Mouse (Mus musculus) erythroblast, embryonic 14.5 days (primary cell): ENCODE measurements around the gene 9330182L06Rik. TPM values are rescaled to one million over a fixed set of nuclear protein-coding genes. Genes with fewer than 3 reads are reported as not detected.

ENCODE experiments used
- H3K27me3 ChIP-seq: 2 replicates; pipeline ENCODE4 v1.6.1; 2012; ENCODE audit warnings: inconsistent platforms; ENCODE audit not compliant: control insufficient read depth
- H3K36me3 ChIP-seq: 2 replicates; pipeline ENCODE4 v1.6.1; 2012; ENCODE audit warnings: mild to moderate bottlenecking, inconsistent platforms; ENCODE audit not compliant: control insufficient read depth
- H3K4me1 ChIP-seq: 2 replicates; pipeline ENCODE4 v1.6.1; 2012; ENCODE audit warnings: inconsistent platforms; ENCODE audit not compliant: control insufficient read depth
- H3K4me3 ChIP-seq: replicated peaks from 2 replicates; pipeline ENCODE3; 2012; ENCODE audit warnings: moderate library complexity, mild to moderate bottlenecking, inconsistent platforms
- H3K9me3 ChIP-seq: 2 replicates; pipeline ENCODE4 v1.6.1; 2012; ENCODE audit warnings: low read length, inconsistent platforms, mixed read lengths; ENCODE audit not compliant: control insufficient read depth
- GATA1 ChIP-seq: IDR thresholded peaks from 2 replicates; pipeline ENCODE4 v1.6.1; 2012; ENCODE audit warnings: low read length, inconsistent platforms, mixed read lengths
- TAL1 ChIP-seq: IDR thresholded peaks from 3 replicates; pipeline ENCODE4 v1.6.1; 2012; ENCODE audit warnings: low read length, inconsistent platforms, mixed read lengths
- polyA plus RNA-seq: library from polyadenylated mRNA; stranded (reverse); fragments of >175 nt; gene quantifications from 2 replicates; pipeline ENCODE4 v1.2.3, GENCODE M21; 2012

Gene 9330182L06Rik
- polyA plus RNA-seq, 1 experiment: not detected

DNA sequence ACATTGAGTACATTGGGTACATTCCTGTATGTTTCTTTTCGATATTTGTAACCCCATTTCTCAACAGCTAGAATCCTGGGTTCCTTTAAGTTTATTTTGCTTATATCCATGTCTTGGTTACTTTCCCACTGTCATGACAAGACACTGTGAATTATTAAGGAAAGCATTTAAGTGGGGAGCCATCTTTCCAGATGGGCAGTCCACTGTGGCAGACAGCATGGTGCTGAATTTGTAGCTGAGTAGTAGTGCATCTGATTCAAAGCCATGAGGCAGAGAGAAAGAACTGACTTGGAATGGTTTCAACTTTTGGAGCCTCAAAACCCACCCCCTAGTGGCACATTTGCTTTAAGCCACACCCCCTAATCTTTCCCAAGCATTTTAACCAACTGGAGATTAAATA, 61.6 kb downstream of the 9330182L06Rik start:
- Histone ChIP-seq H3K36me3 (no peaks in the 10 kb centered on the region), H3K27me3 (no peaks in the 10 kb centered on the region), H3K4me3 (no peak overlapping the region), H3K4me1 (no peaks in the 10 kb centered on the region), H3K9me3 (no peaks in the 10 kb centered on the region)
- no peak for TF ChIP-seq TAL1

DNA sequence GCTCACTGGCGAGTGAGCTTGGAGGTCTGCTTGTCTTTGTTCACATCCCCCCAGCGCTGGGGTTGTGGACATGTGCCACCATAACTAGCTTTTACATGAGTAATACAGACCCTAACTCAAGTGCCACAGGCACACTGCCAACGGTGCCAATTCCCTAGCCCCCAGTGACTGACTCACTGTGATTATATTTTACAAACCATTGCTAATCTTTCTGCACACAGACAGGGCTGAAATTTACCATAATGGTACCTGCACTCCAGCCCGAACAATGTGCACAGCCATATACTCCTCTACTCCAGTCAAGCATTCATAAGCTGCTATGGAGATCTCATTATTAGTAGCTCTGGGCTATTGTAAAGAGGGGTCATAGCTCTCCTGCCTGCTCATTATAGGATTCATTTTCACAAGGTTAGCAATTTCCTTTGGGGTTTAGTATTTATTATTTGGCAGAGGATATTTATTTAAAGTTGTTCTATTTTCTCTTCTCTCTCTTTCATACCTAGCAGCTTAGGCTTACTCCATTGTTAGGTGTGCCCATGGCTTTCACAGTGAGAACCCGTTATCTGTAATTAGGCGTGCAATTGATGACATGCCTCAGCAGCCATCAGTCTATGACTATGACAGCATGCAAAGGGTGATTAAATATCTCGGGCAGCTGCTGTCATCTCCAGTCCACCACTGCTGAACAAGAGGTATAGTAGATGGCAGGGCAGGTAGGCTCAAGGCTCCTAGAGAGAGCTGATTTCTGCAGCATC, 73.0 kb downstream of the 9330182L06Rik start:
- Histone ChIP-seq H3K9me3 (no peaks in the 10 kb centered on the region), H3K4me1 (no peaks in the 10 kb centered on the region), H3K4me3 (no peak overlapping the region), H3K36me3 (no peaks in the 10 kb centered on the region), H3K27me3 (no peaks in the 10 kb centered on the region)
- no peak for TF ChIP-seq GATA1
- no peak for TF ChIP-seq TAL1

DNA sequence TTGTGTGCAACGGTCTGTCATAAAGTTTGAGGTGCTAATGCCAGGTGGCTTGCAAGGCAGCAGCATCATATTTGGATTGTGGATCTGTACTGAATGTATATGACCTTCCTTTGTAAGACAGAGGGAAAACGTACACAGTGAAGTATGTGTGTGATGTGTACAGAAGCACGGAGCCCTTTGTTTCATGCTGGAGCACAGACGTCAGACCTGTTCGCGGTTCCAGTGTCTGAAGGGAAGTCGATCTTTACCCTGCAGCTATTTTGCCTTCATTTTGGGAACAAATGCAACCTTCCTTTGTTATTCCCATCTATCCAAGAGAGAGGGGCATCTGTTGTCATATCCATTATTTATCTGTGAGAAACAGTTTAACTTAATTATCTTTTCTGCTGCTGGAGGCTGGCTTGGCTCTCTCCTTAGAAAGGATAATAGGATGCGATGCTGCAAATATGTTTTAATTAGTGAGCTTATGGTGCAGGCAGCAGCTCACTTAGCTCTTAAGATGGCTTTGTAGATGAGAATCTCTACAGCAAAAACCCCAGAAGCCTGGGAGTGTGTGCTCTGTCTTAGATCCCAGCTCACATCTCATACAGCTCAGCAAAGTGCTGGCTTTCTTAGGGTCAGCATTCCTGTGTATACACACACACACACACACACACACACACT, 73.7 kb downstream of the 9330182L06Rik start:
- H3K36me3 ChIP-seq: no peaks in the 10 kb centered on the region
- TF ChIP-seq TAL1: no peak
- no peak for TF ChIP-seq GATA1

DNA sequence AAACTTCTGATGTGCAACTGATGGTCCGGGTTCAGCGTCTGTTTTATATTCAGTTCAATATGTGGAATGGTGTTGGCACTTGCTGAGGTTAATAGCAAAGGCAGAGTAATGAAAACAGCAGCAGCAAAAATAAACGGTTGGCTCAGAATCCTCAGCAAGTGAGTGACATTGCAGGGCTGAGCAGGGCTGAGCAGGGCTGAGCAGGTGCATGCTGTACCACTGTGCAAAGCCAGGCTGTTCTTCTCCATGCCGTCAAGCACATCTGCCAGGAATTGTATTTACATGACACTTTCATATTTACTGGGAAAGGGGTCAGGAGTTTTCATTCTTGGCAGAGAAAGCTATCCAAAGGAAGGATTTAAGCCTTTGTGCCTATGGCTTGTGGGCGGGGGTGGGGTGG, 78.7 kb downstream of the 9330182L06Rik start:
- Histone ChIP-seq H3K36me3 (no peaks in the 10 kb centered on the region), H3K27me3 (no peaks in the 10 kb centered on the region), H3K9me3 (no peaks in the 10 kb centered on the region), H3K4me1 (no peaks in the 10 kb centered on the region), H3K4me3 (no peak overlapping the region)
- TF ChIP-seq TAL1 (no peak), GATA1 (no peak)

More for the DNA sequence above, 73.7 kb downstream of the 9330182L06Rik start:
- Histone ChIP-seq H3K27me3 (no peaks in the 10 kb centered on the region), H3K9me3 (no peaks in the 10 kb centered on the region), H3K4me1 (no peaks in the 10 kb centered on the region), H3K4me3 (no peak overlapping the region)

DNA sequence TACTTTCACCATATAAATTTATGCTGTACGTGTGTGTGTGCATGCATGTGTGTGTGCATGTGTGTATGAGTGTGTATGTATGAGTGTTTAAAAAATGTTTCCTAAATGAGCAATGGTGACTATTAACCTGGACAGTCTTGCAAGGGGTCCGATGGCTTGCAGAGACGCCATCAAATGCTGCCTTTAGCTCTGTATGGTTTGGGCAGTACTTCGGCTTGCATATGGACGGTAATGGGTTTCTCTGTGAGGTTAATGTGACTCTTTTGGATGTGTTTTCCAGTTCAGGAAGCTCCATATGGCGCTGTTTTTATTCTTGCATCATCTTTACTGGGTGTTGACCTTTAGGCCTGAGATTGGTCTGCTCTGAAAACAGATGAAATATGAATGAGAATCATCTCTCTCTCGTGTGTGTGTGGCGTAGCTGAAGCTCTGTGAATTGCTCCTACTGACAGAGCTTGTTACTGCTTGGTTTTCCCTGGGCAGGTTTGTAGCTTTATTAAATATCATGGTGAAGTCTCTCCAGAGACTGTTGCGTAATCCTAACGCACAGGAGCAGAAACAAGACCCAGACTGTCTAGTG, 79.2 kb downstream of the 9330182L06Rik start:
- Histone ChIP-seq H3K36me3 (no peaks in the 10 kb centered on the region), H3K27me3 (no peaks in the 10 kb centered on the region), H3K4me1 (no peaks in the 10 kb centered on the region), H3K9me3 (no peaks in the 10 kb centered on the region), H3K4me3 (no peak overlapping the region)
- TF ChIP-seq TAL1 (no peak), GATA1 (no peak)

DNA sequence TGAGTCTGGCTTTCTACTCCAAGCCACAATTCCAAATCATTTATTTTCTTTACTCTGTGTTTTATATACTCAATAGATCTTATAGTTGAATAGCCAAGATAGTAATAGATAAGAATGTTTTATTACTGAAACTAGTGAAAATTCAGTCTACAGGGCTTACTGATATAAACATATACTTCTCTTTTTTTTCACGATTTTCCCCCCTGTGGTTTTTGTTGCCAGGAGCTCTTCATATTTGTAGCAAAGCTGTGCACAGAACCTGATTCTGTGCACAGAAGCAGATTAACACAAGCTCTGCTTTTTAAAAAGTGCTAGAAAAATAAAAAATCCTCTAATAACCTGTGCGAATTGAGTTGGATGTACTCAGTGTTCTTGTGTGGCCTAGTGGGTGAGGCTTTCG, 79.7 kb downstream of the 9330182L06Rik start:
- H3K4me1 ChIP-seq: no peaks in the 10 kb centered on the region

DNA sequence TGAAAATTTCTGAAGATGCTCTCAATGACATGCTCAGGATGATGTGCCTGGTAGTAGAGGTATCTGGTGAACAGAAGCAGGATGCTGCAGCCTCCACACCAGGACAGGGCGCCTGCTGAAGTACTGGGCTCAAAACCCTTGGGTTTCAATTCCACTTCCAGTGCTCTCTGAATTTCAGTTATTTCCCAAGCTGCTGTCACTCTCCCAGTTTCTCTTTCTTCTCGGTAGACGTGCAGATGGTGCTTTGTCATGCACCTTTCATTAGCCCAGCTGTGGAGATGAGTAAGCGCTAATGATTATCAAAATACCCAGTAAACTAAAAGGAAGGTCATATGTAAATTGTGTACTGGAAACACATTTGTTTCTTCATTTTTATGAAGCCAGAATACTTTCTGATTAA, 80.6 kb downstream of the 9330182L06Rik start:
- H3K27me3 ChIP-seq: no peaks in the 10 kb centered on the region
- no peak overlapping the region for H3K4me3 ChIP-seq
- TF ChIP-seq TAL1: no peak
- TF ChIP-seq GATA1: no peak
- H3K36me3 ChIP-seq: no peaks in the 10 kb centered on the region
- H3K9me3 ChIP-seq: no peaks in the 10 kb centered on the region
- no peaks in the 10 kb centered on the region for H3K4me1 ChIP-seq

More for the DNA sequence above, 79.7 kb downstream of the 9330182L06Rik start:
- H3K4me3 ChIP-seq: no peak overlapping the region
- TF ChIP-seq TAL1 (no peak), GATA1 (no peak)
- no peaks in the 10 kb centered on the region for H3K27me3 ChIP-seq
- no peaks in the 10 kb centered on the region for H3K36me3 ChIP-seq
- H3K9me3 ChIP-seq: no peaks in the 10 kb centered on the region

DNA sequence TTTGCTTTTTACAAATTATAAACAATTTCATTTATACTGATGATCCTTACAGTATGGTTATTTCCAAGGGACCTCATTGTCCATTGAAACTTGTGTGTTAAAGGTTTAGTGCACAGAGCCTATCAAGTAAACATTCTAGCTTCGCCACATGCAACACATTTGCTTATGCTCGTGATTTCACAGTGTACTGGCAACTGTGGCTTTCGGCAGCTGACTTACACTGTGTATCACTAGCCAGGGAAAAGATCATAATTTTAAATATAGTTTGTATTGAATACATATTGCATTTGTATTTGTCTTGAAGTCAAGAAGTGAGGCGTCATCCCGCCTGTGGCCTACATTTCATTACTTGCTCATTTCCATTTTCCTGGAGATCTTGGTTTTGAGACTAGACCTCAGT, 86.2 kb downstream of the 9330182L06Rik start:
- Histone ChIP-seq H3K4me1 (no peaks in the 10 kb centered on the region), H3K36me3 (no peaks in the 10 kb centered on the region), H3K9me3 (no peaks in the 10 kb centered on the region), H3K27me3 (no peaks in the 10 kb centered on the region), H3K4me3 (no peak overlapping the region)
- no peak for TF ChIP-seq TAL1
- no peak for TF ChIP-seq GATA1

DNA sequence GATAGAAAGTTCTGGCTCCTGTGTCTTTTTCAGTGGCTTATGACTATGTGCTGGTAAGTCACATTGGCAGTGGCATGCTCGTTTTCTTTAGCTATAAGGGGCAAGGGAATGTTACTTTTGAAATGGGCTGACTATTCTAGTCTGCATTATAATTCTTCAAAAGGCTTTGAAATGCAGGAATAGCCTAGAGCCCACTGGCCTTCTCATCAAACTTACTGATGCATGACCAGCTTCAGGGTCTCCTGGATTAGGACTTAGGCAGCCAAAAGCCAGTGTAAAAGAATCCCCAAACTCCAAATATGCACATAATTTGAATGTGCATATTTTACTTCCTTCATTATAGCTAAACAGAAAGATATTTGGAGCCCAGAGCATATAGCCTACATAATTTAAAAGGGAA, 86.7 kb downstream of the 9330182L06Rik start:
- Histone ChIP-seq H3K4me1 (no peaks in the 10 kb centered on the region), H3K27me3 (no peaks in the 10 kb centered on the region), H3K36me3 (no peaks in the 10 kb centered on the region), H3K9me3 (no peaks in the 10 kb centered on the region), H3K4me3 (no peak overlapping the region)
- TF ChIP-seq TAL1 (no peak), GATA1 (no peak)
